Mouse (Mus musculus): ENCODE data around the gene Zbtb20.

DNA sequence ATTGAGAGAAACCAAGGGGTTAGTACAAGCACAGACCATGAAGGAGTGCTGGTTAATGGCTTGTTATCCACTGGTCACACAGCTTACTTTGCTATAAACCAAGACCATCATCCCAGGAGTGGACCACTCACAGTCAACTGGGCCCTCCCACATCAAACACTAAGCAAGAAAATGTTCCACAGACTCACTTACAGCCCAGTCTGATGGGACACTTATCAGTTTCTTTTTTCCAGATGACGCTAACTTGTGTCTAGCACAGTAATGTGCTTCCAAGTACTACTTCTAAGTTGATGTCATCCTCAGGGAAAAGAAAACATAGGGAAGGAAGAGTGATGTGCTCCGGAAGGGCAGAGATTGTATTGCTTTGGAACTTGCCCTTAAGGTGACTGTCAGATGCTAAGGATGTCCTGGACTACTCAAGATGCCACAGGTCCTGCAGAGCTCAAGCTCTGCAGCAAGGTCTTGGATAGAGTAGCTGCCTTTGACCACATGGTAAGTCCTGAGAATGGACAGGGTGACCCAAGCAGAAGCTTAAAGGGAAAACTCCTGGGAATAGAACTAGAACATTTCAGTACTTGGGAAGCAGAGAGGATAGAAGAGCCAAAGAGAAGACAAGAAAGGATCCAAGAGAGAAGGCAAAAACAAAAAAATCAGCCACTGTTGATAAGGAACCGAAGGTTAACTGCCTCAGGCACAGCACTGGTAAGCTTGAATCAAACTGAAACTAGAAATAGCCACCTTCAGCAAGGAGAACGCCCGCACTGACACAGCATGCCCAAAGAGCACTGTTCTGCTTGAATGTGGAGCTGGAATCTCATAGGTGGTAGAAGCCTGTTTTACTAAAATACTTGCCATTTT, 556.1 kb downstream of the Zbtb20 start:
- TF ChIP-seq CTCF (IDR thresholded peaks at IDR 0.05; ENCODE audit: extremely low read depth, insufficient read length, insufficient replicate concordance, low read depth, low read length) (no peak), POLR2A (IDR thresholded peaks at IDR 0.05; ENCODE audit: low read depth, low read length) (no peak)

Measured in small intestine, adult 2 months (tissue).